Mouse (Mus musculus) regulatory T cell (primary cell): ENCODE measurements around the gene Catsper1.

ENCODE experiments used
- in situ Hi-C: fragments of 300-600 bp; cut with MboI, MseI; formaldehyde crosslinking; loops from one replicate; pipeline ENCODE4 v1.15.1; 2025; ENCODE audit warnings: high pct_unique_total_duplicates

Catsper1 gene

GRCm38 (mm10) chr19:5353609-5354008 lies 18.1 kb downstream of the Catsper1 start:
- in situ Hi-C loops: no loop called here

DNA sequence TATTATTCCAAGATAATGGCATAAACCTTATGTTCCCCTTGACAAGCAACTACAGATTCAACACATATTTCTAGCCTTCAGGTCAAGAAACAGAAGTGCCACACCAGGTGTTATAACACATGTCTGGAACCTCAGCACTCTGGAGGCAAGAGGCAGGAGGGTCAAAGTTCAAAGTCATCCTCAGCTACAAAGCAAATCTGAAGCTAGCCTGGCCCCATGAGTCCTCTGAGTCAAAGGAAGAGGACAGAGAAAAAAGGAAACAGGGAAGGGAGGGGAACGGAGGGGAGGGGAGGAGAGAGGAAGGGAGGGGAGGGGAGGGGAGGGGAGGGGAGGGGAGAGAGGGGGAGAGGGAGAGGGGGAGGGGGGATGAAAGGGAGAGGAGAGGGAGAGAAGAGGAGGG lies 20.5 kb downstream of the Catsper1 start:
- in situ Hi-C loops: no loop called here

DNA sequence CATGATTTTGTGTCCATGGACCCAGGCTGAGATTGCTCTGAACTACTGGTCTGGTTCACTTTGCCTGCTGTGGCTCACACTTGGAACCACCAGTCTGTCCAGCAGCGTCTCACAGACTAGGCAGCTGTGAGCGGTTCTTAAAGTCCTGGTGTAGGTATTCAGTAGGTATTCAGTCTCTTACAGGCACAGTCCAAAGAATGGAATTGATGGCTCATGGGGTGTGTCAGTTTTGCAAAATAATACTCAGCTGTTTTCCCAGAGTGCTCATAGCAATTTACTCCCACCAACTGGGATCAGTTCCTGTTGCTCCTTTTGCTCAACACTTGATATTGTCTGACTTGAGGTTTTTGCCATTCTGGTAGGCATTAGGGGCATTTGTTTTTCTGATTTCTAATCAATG lies 26.6 kb downstream of the Catsper1 start:
- in situ Hi-C loops: no loop called here

GRCm38 (mm10) chr19:5364124-5364523 lies 28.6 kb downstream of the Catsper1 start:
- in situ Hi-C loops: no loop called here

GRCm38 (mm10) chr19:5365751-5366150 lies 30.2 kb downstream of the Catsper1 start:
- in situ Hi-C loops: no loop called here

GRCm38 (mm10) chr19:5366175-5367052 lies 30.9 kb downstream of the Catsper1 start, which contains the start of gene Eif1ad:
Gene Eif1ad (plus strand): TSS chr19:5366741.
- in situ Hi-C loops: no loop called here

DNA sequence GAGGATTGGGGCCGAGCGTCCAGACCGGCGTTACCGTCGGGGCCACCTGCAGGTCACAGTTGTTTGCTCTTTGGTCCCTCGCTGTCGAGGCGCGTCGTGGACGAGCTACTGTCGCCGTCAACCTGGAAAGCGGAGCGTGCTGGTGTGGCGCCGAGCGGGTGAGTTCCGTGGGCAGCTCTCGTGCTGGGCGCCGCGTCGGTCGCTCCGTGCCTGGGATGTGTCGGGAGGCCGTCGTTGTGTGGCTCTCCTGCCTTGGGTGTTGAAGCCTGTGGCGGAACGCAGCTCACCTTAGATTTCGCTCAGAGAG lies 31.5 kb downstream of the Catsper1 start, which contains the start of gene Banf1:
Gene Banf1, minus strand, starts transcription at position 116 of the 307 bp plus-strand sequence.
- in situ Hi-C loops: no loop called here

DNA sequence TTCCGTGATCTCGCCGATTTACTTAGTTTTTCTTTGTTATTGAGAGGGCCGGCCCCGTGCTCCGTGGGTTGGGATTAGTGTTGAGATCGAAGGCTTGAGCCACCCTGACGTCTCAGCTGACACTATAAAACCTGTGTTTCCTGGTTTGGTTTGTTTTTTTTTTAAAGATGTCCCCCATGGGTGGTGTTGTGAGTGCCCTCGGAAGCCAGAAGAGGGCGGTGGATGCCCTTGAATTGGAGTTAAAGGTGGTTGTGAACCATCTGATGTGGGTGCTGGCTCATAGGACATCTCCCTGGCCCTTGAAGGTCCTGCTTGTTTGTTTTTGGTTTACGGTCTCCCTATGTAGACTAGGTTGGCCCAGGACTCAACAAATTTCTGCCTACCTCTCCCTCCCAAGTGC lies 31.9 kb downstream of the Catsper1 start:
- in situ Hi-C loops: no loop called here

GRCm38 (mm10) chr19:5370932-5371331 lies 35.4 kb downstream of the Catsper1 start:
- in situ Hi-C loops: no loop called here

- in situ Hi-C loops: no loop called here
Measured at GRCm38 (mm10) chr19:5372724-5373123, 37.2 kb downstream of the Catsper1 start.

GRCm38 (mm10) chr19:5374177-5374576 lies 38.6 kb downstream of the Catsper1 start:
- in situ Hi-C loops: no loop called here

GRCm38 (mm10) chr19:5374748-5375147 lies 39.2 kb downstream of the Catsper1 start:
- in situ Hi-C loops: no loop called here

- in situ Hi-C loops: no loop called here
Measured at GRCm38 (mm10) chr19:5377446-5377845, 41.9 kb downstream of the Catsper1 start.

- in situ Hi-C loops: no loop called here
Measured at GRCm38 (mm10) chr19:5383326-5383725, 47.8 kb downstream of the Catsper1 start.

GRCm38 (mm10) chr19:5384715-5385114 lies 49.2 kb downstream of the Catsper1 start:
- in situ Hi-C loops: no loop called here

- in situ Hi-C loops: no loop called here
Measured at GRCm38 (mm10) chr19:5388011-5388441, 52.5 kb downstream of the Catsper1 start.

GRCm38 (mm10) chr19:5388588-5389242 lies 53.2 kb downstream of the Catsper1 start, which contains the start of gene Sart1:
Gene Sart1 (minus strand): TSS chr19:5388703.
- in situ Hi-C loops: no loop called here

GRCm38 (mm10) chr19:5389647-5390046 lies 54.1 kb downstream of the Catsper1 start:
- in situ Hi-C loops: no loop called here

- in situ Hi-C loops: no loop called here
Measured at GRCm38 (mm10) chr19:5390416-5390815, 54.9 kb downstream of the Catsper1 start.

GRCm38 (mm10) chr19:5392892-5393291 lies 57.4 kb downstream of the Catsper1 start:
- in situ Hi-C loops: no loop called here
